Mouse (Mus musculus) E14TG2a.4 (cell line): Measurements from ENCODE around the gene Csrnp1.
A peak's percentile ranks its signal among the peaks of the same experiment; 100 is the strongest.

Experiments used
- H3K27me3 ChIP-seq: 2 replicates; pipeline ENCODE4 v1.6.1; 2014; ENCODE audit warnings: low read length, control low read depth; ENCODE audit not compliant: insufficient read depth
- H3K36me3 ChIP-seq: 2 replicates; pipeline ENCODE4 v1.6.1; 2014; ENCODE audit warnings: low read length, control low read depth; ENCODE audit not compliant: insufficient read depth
- H3K4me1 ChIP-seq: replicated peaks from 2 replicates; pipeline ENCODE4 v1.6.1; 2014; ENCODE audit warnings: low read depth, low read length, control low read depth
- H3K4me3 ChIP-seq: replicated peaks from 2 replicates; pipeline ENCODE4 v1.5.1; 2014; ENCODE audit warnings: mild to moderate bottlenecking, low read length
- H3K9me3 ChIP-seq: 2 replicates; pipeline ENCODE4 v1.6.1; 2014; ENCODE audit warnings: low read length, control low read depth
- CTCF ChIP-seq: conservative IDR thresholded peaks from 2 replicates; pipeline ENCODE4 v1.5.1; 2014; ENCODE audit warnings: low read length
- NANOG ChIP-seq: IDR thresholded peaks from 2 replicates; pipeline ENCODE4 v1.6.1; 2014; ENCODE audit warnings: borderline replicate concordance, low read length, mixed read lengths
- POU5F1 ChIP-seq: IDR thresholded peaks from 2 replicates; pipeline ENCODE4 v1.6.1; 2014; ENCODE audit warnings: low read length, borderline replicate concordance

The Csrnp1 gene

DNA sequence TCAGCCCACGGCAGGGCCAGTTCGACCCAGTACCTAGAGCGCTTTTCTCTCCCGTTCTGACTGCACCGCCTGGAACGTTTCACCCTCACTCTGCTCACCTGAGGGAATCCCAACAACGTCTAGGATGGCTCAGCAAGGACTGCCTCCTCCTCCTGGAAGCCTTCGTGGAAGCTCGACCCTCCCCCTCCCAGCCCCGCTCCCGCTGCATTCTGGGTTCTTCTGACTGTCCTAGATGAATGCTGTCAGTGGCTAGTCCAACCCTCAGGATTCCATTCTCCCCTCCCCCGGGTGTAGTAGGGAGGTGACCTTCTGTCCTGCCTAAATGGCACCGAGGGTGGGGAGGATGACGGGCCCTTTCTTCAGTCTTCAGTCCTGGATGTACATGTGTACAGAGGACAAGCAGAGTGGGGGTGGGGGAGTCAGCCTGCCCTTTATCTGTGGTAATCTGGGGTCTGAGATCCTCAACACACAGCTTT lies at the start of gene Csrnp1:
Gene Csrnp1 (minus strand): TSS at position 123 of the 476 bp plus-strand sequence.
- Histone ChIP-seq H3K4me3 (peak within 1 kb of the TSS; percentile 91), H3K36me3 (peaks cover 12% of the 10 kb centered on the region), H3K9me3 (no peaks in the 10 kb centered on the region), H3K27me3 (no peaks in the 10 kb centered on the region), H3K4me1 (peaks cover 79% of the 10 kb centered on the region)
- TF ChIP-seq POU5F1: no peak
- TF ChIP-seq NANOG: no peak
- TF ChIP-seq CTCF: no peak

DNA sequence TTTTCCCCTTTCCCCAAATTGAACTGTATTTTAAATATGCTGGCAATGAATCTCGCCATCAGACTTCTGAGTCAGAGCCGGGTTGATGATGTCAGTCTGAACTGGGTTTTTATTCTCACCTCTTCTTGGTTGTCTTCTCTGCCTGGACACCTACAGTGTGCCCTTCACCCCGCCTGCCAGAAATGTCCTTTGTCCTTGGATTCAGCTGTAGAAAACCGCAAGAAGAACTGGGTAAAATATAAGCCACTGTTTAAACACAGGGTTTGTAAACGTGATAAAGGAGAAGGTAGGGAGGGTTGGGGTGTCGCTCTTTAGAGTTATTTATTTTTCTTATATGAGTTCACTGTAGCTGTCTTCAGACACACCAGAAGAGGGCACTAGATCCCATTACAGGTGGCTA lies 48.3 kb upstream of the Csrnp1 start:
- Histone ChIP-seq H3K4me3 (no peak overlapping the region), H3K36me3 (no peaks in the 10 kb centered on the region), H3K9me3 (no peaks in the 10 kb centered on the region), H3K4me1 (peaks cover under 1% of the 10 kb centered on the region), H3K27me3 (no peaks in the 10 kb centered on the region)
- TF ChIP-seq NANOG (no peak), CTCF (no peak), POU5F1 (no peak)

DNA sequence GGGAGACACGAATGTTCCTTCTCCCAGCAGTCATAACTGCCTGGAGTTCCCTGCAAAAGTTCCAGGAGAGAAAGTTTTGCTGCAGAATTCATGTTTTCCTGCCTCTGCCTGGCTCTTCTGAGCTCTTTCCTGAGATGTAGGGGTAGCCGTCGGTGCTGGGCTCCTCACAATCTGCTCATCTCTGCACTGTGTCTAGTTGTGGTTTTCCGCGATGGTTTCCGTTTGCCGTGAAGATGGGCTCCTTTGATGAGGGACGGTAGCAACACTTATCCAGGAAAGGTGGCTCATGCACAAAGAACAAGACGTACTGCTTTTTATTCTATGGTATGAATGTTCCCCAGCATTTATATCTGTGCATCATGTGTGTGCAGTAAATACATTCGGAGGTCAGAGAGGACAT lies 46.0 kb upstream of the Csrnp1 start:
- Histone ChIP-seq H3K9me3 (no peaks in the 10 kb centered on the region), H3K4me3 (no peak overlapping the region), H3K27me3 (no peaks in the 10 kb centered on the region), H3K4me1 (peaks cover 9% of the 10 kb centered on the region), H3K36me3 (no peaks in the 10 kb centered on the region)
- TF ChIP-seq NANOG: no peak
- TF ChIP-seq CTCF: no peak
- TF ChIP-seq POU5F1: no peak

DNA sequence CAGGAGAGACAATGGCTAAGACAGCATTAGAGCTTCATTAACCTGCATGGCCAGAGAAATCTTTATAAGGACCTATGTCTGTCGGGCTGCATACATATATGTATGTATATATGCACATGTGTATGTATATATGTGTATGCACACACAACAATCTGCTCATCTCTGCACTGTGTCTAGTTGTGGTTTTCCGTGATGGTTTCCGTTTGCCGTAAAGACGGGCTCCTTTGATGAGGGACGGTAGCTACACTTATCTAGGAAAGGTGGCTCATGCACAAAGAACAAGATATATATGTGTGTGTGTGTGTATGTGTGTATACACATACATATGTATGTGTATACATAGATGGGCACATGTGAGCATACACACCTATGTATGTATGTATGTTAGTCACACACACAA lies 45.4 kb upstream of the Csrnp1 start:
- H3K27me3 ChIP-seq: no peaks in the 10 kb centered on the region
- no peaks in the 10 kb centered on the region for H3K36me3 ChIP-seq
- TF ChIP-seq CTCF (no peak), POU5F1 (no peak), NANOG (no peak)

DNA sequence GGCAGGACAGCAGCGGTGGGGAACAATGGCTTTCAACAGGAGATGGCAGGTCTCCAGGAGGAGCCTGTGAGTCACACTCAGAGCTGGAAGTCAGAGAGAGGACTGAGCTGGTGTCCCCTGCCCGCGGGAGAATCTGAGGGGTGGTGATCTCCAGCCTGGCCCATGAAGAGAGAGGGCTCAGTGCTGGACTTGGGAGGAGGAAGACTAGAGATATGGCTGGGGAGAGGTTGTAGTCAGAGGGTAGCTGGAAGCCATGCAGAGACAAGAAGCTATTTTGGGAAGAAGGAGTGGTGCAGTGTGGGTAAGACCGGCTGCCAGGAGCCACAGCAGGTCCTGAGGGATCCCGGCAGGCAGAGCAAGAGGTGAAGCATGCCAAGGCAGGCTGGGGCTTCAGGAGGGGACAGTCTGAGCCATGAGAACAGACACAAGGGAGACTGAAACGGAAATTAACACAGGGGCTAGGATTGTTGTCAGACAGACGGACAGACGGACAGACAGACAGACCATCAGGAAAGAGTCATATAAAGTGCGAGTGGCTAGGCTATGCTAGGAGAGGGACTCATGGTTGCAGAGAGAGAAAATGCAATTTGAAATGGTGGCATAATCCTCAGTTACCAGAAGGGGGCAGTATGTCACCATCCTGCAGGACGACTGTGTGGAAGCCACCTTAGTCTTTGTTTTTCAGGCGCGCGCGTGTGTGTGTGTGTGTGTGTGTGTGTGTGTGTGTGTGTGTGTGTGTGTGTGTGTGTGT lies 43.1 kb upstream of the Csrnp1 start:
- H3K4me1 ChIP-seq: peaks cover 22% of the 10 kb centered on the region
- H3K36me3 ChIP-seq: no peaks in the 10 kb centered on the region
- H3K27me3 ChIP-seq: no peaks in the 10 kb centered on the region
- no peaks in the 10 kb centered on the region for H3K9me3 ChIP-seq
- no peak overlapping the region for H3K4me3 ChIP-seq
- TF ChIP-seq CTCF (peak; percentile 71), POU5F1 (no peak)

More for the DNA sequence above, 45.4 kb upstream of the Csrnp1 start:
- Histone ChIP-seq H3K4me1 (peaks cover 9% of the 10 kb centered on the region), H3K4me3 (no peak overlapping the region), H3K9me3 (no peaks in the 10 kb centered on the region)

DNA sequence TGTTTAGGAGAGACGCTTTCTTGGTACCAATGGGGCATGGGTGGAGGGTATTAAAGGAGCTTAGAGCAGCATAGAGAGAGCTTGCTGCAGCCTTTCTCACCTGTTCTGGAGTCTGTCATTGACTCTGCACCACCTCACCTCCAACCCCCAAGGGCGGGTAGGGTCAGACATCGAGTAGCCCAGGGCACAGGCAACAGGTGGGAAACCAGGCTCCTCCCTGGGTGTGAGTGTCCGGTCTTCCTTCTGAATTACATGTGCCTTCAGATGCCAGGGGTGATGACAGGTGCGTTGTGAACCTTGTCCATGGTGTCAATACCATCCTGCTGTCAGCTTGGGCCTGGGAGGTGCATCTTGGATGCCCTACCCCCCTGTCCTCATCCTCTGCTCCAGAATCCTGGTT lies 40.2 kb upstream of the Csrnp1 start:
- H3K27me3 ChIP-seq: peaks cover 3% of the 10 kb centered on the region; the same call in 1 of the 2 replicates
- H3K4me1 ChIP-seq: peaks cover 42% of the 10 kb centered on the region
- TF ChIP-seq NANOG: no peak
- TF ChIP-seq CTCF: no peak
- TF ChIP-seq POU5F1: no peak
- no peak overlapping the region for H3K4me3 ChIP-seq
- H3K36me3 ChIP-seq: no peaks in the 10 kb centered on the region
- H3K9me3 ChIP-seq: no peaks in the 10 kb centered on the region

DNA sequence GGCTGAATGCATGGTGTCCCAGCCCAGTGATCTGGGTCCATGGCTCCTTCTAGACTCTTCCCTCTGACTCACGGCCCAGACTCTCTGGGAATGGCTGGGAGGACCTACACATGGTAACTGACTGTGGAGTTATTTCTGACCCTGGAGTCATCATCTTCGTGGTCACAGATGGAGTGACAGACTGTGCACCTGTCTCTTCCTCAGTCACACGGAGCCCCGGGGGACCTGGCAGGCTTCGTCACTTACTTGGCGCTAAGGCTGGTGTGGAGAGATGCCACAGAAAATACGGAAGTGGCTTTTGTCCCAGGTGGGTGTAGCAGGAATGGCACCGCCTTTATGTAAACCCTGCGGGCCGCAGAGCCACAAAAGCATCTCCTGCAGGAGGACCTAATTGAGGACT lies 39.7 kb upstream of the Csrnp1 start:
- no peak overlapping the region for H3K4me3 ChIP-seq

DNA sequence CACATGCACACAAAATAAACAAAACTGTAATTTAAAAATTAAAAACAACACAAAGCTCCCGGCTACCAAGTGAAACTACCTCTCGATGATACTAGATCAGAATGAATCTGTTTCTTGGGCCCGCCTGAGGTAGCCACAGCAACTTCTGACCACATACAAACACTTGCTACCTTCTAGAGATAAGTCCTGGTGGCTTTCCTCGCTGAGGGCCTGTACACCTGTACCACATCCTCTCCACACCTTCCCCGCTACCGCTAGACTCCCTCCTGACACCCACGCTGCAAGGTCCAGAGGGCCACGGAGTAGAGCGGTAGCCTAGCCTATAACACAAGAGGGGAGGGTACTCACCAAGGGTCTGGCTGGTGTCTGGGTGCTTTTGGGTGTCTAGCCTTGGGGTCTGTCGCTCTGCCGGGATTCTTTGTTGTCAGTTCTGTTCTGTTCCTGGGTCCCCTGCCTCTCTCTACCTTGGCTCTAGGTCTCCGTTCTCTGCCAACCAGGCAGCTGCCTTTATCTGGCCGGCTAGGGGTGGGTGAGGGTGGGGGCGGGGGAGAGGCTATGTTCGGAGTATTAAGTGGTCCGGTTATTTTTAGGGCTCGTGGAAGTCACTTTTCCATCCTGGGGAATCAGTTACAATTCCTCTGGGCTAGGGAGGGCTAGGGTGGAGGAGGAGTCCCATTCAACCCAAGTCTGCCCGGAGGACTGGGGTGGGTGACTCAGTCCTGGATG lies 38.8 kb upstream of the Csrnp1 start, which contains the start of gene Xirp1:
Gene Xirp1 (minus strand): TSS at position 513 of the 726 bp plus-strand sequence.
- TF ChIP-seq NANOG (no peak), CTCF (no peak), POU5F1 (no peak)
- Histone ChIP-seq H3K4me1 (peaks cover 53% of the 10 kb centered on the region), H3K4me3 (no peak within 1 kb of the TSS), H3K9me3 (no peaks in the 10 kb centered on the region), H3K36me3 (no peaks in the 10 kb centered on the region), H3K27me3 (peaks cover 17% of the 10 kb centered on the region)

More for the DNA sequence above, 39.7 kb upstream of the Csrnp1 start:
- peaks cover 8% of the 10 kb centered on the region for H3K27me3 ChIP-seq
- no peaks in the 10 kb centered on the region for H3K9me3 ChIP-seq
- H3K36me3 ChIP-seq: no peaks in the 10 kb centered on the region
- TF ChIP-seq CTCF (no peak), NANOG (no peak)
- peaks cover 46% of the 10 kb centered on the region for H3K4me1 ChIP-seq

DNA sequence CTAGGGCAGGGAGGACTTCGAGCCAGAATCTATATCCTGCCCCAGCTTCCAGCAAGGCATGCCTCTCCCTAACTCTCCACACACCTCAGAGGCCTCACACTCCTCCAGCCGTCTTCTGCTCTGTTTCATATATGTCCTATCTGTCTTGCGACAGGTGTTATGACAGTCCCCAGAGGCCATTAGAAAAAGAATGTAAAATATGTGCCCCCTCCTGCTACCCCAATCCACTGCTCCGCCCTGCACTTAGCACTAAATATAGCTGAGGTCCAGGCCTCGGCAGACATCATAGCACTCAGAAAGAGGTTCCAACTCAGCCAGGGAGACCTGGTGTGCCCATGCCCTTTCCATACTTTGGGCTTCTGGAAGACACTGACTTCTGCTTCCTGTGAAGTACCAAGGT lies 36.7 kb upstream of the Csrnp1 start:
- no peak overlapping the region for H3K4me3 ChIP-seq
- no peaks in the 10 kb centered on the region for H3K36me3 ChIP-seq
- H3K27me3 ChIP-seq: peaks cover 35% of the 10 kb centered on the region
- TF ChIP-seq POU5F1 (no peak), CTCF (no peak), NANOG (no peak)
- no peaks in the 10 kb centered on the region for H3K9me3 ChIP-seq
- H3K4me1 ChIP-seq: peaks cover 58% of the 10 kb centered on the region
